Mouse (Mus musculus) mature B cell (primary cell): ENCODE results near the gene Zfp367.

Experiments used
- in situ Hi-C: fragments of 300-500 bp; cut with MboI; formaldehyde crosslinking; loops from 2 replicates; pipeline ENCODE4 v1.14.3; 2019

Gene Zfp367

DNA sequence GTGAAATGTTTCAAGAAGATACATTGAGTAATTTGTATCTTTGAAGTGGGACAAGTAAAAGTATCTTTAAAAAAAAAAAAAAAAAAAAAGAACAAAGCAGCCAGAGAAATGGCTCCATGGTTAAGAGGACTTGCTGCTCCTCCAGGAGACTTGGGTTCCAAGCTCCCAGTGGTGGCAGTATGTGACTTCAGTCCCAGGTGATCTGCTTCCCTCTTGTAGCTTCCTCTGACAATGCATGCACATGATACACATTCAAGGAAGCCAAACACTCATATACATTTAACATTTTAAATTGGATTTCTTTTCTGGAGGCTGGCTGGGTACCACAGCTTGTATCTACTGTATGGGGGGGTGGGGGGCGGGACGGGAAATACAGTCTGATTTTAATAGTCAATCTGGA lies 1.6 kb upstream of the Zfp367 start:
- in situ Hi-C loops = loop anchor here (25.0 kb wide), 1 partner anchor 958 kb away; the partner anchor contains the start of gene Mfsd14b

- in situ Hi-C loops = loop anchor here (25.0 kb wide), 1 partner anchor 958 kb away; the partner anchor contains the start of gene Mfsd14b
These were observed 807 bp upstream of the Zfp367 start for GRCm38 (mm10) chr13:64153751-64154267.

GRCm38 (mm10) chr13:64152671-64153082 lies 325 bp downstream of the Zfp367 start:
- in situ Hi-C loops = loop anchor here (25.0 kb wide), 1 partner anchor 960 kb away; the partner anchor contains the start of gene Mfsd14b

- in situ Hi-C loops = loop anchor here (25.0 kb wide), 1 partner anchor 960 kb away; the partner anchor contains the start of gene Mfsd14b
These were observed 747 bp downstream of the Zfp367 start for GRCm38 (mm10) chr13:64152241-64152669.

DNA sequence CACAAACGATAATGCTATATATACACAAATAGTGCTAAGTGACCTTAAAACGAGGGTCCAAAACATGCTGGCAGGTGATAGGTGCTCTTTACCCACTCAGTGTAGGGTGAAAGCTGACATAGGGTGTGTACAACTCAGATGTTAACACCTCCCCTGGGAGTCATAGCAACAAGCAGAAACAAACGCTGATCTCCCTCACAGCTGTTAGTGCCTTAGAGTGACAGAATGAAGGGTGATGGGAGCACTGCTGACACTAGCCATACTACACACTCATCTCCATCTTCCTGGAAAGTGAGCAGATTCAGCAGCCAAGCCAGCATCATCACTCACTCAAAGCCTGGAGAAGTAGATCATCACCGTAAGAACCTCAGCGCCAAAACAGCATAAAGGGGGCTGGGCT lies 2.9 kb downstream of the Zfp367 start:
- in situ Hi-C loops = loop anchor here (25.0 kb wide), 1 partner anchor 962 kb away; the partner anchor contains the start of gene Mfsd14b

GRCm38 (mm10) chr13:64129616-64130375 lies 23.2 kb downstream of the Zfp367 start:
- in situ Hi-C loops = no loop called here

DNA sequence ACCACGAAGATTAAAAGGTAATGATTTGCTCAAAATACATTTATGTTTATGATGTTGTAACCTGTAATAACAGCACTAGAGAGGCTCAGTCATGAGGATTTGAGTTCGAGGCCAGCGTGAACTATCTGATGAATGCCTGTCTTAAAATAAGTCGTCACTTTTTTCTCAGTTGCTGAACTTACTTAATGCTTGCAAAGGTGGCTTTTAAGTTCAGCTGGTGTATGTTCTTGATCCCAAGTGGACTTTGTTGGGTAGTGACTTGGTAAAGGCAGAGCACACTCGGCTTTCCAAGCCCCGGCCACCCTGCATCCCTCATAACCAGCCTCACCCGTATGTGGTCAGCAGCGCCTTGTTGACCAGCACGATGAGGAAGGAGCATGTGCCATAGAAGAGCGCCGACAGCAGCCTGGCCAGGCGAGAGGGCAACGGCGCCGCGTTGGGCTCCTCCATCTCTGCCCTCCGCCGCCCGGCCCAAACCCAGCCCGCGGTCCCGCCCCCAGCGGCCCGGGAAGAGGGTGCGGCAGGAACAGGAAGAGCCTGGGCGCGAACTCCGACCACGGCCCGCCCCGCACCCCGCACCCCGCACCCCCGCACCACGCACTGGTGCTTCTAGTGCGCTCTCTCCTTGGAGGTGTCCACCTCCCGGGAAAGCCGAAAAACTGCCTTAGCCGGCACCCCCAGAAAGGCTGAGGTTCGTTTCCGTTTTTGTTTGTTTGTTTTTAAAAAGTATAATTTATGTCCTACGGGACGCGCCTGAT lies 24.0 kb downstream of the Zfp367 start, which contains the start of gene Slc35d2:
TSS of gene Slc35d2 (minus strand) at position 511 of the 758 bp plus-strand sequence.
- in situ Hi-C loops = no loop called here

GRCm38 (mm10) chr13:64126316-64126715 lies 26.7 kb downstream of the Zfp367 start:
- in situ Hi-C loops = no loop called here

GRCm38 (mm10) chr13:64124886-64125285 lies 28.1 kb downstream of the Zfp367 start:
- in situ Hi-C loops = no loop called here

GRCm38 (mm10) chr13:64123491-64124188 lies 29.4 kb downstream of the Zfp367 start:
- in situ Hi-C loops = no loop called here

DNA sequence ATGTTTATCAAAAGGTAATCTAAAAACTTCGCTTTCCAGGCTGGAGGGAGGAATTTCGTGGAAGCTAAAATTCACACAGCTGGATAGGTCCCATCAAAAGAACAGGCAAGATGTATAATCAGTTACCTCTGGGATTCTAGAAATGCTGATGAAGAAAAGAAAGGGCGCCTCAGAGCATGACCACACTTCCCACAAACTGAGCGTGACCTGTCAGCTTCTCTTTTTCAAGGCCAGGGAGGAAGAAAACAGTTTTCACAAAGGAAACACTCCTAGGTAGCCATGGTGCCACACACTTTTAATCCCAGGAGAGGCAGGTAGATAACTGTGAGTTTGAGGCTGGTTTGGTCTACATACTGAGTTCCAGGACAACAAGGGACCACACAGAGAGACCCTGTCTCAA lies 32.2 kb downstream of the Zfp367 start:
- in situ Hi-C loops = no loop called here

DNA sequence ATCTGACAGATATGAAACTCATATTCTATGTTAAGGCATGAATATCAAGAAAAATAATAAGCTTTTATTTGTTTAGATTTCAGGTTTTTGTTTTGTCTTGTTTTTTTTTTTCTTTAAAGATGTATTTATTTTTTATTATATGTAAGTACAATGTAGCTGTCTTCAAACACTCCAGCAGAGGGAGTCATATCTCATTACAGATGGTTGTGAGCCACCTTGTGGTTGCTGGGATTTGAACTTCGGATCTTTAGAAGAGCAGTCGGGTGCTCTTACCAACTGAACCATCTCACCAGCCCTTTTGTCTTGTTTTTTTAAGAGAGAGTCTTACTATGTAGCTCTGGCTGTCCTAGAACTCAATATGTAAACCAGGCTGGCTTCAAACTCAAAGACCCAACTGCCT lies 35.6 kb downstream of the Zfp367 start:
- in situ Hi-C loops = no loop called here

- in situ Hi-C loops = no loop called here
These were observed 42.6 kb downstream of the Zfp367 start for GRCm38 (mm10) chr13:64110421-64110820.

- in situ Hi-C loops = no loop called here
These were observed 44.6 kb downstream of the Zfp367 start for GRCm38 (mm10) chr13:64108381-64108850.

DNA sequence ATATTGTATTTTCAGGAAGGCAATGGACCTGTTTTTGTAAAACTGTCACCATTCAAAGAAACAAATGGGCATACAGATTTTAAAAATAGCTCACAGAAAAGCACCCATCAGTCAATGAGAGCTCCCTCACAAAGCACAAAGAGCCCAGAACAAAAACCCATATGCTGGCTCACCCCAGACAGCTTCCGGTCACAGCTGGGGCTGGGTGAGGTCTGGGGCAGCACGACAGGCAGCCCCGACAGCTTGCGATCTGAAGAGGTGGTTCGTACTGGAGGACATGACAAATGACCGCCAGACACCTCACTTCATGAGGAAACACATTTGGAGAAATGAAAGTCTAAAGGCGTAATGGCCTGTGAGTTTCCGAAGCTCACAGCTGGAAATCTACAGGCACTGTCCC lies 45.5 kb downstream of the Zfp367 start:
- in situ Hi-C loops = no loop called here

DNA sequence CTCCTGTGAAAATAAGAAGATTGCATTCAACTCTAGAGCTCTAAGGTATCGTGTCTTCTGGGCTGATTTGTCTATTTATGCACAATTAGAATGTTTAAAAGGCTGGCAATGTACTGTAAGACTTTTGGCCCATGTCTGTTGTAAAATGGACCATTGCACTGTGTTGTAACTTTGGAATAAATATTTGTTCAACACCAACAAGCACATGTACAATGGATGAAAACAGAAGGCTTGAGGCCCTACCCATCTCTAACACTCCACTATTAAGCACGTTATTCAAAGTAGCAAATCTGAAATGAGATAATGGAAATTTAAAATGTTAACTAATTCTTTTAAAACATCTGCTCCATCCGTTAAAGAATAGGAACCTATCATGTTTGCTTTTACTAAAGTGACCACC lies 45.9 kb downstream of the Zfp367 start:
- in situ Hi-C loops = no loop called here

DNA sequence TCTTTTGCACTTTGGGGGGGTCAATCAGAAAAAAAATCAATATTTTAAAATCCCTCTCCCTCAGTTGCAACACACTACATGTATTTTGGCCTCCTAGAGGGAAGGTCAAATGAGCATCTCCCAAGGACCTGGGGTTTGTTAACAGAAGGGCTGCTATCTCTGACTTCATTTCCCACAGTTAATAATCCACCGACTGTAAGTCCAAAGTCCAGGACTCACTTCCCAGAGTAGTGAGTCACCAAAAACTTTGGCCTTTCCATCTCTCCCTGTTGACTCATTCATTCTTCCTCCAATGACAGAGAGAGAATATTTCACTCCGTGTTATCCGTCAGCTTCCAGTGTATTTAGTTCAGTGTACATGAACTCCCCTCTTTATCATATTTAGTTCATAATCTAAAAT lies 47.3 kb downstream of the Zfp367 start:
- in situ Hi-C loops = no loop called here

GRCm38 (mm10) chr13:64100186-64100585 lies 52.8 kb downstream of the Zfp367 start:
- in situ Hi-C loops = no loop called here

GRCm38 (mm10) chr13:64098992-64099391 lies 54.0 kb downstream of the Zfp367 start:
- in situ Hi-C loops = no loop called here

- in situ Hi-C loops = no loop called here
These were observed 59.7 kb downstream of the Zfp367 start for GRCm38 (mm10) chr13:64093341-64093740.

GRCm38 (mm10) chr13:64092752-64093151 lies 60.2 kb downstream of the Zfp367 start:
- in situ Hi-C loops = no loop called here

DNA sequence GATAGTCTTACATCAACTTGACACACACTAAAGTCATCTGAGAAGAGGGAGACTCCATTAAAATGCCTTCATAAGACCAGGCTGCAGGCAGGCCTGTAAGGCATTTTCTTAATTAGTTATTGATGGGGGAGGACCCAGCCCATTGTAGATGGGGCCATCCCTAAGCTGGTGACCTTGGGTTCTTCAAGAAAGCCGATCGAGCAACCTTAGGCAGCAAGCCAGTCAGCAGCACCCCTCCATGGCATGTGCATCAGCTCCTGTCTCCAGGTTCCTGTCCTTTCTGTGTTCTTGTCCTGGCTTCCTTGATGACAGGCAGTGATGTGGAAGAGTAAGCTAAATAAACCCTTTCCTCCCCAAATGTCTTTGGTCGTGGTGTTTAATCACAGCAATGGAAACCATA lies 60.9 kb downstream of the Zfp367 start:
- in situ Hi-C loops = no loop called here
